Comparison of ENCODE assay signal across 26 mouse cellular contexts in the genomic region with DNA sequence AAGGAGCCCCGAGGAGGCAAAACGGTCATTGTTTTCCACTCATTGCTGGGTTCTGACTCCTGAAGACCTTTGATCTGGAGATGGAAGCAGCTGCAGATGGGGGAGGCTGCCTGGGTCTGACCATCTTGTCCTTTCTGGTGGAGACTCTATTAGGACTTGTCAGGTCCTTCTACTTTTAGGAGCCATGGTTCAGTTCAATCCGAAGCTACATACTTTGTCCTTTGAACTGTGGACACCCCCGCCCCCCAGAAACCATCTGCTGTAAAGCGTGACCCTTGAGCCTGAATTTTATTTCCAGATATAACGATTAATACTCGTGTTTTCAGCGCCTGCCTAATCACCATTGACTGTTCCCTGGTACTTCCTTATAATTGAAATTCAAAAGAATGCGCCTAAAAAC. TPM values are rescaled to one million over a fixed set of nuclear protein-coding genes. Genes with fewer than 3 reads are reported as not detected.
DNase-seq lines count a peak whose midpoint lies in the region; ATAC-seq and TF ChIP-seq lines count a peak whose summit lies in the region.
"Had no signal": no experiment of that assay in that cellular context is flagged by ENCODE, and none has a peak within 500 bp of the region (broad histone marks: within the 10 kb centered on the region; RNA-seq: fewer than 3 reads in every experiment).

No protein-coding gene starts in this region.

- no peaks in the 10 kb centered on the region for H3K27me3 ChIP-seq in kidney, embryonic 14.5 days (ENCODE audit: control insufficient read depth, insufficient read depth, low read length)
- H3K27me3 ChIP-seq in liver, adult 2 months (ENCODE audit: control insufficient read depth, insufficient read depth, low read length), result no peaks in the 10 kb centered on the region
- H3K27me3 ChIP-seq: CH12.LX; embryonic facial prominence, embryonic 12.5 days; forebrain, embryonic 12.5 days; Patski had no signal

- DNase-seq in kidney, adult 11 months, result peak; percentile 28
- peak; percentile 53 for DNase-seq in kidney, adult 9 months
- no peak for DNase-seq in kidney, postnatal 10 days
- peak; percentile 57 for DNase-seq in liver, adult 2 months (ENCODE audit: extremely low read depth, low read depth, low spot score)
- DNase-seq in liver, result no peak
- peak; percentile 45 to 46 for DNase-seq in kidney, postnatal 36 days
- no peak for DNase-seq in right cerebral cortex, postnatal 4 days
- DNase-seq: adrenal gland, adult 8-10 months; adrenal gland, postnatal 14 days; adrenal gland, postnatal 36 days; B cell, adult 2 months; cerebellum, adult 11-12 months; cerebellum, adult 2 months; cerebellum, adult 9-10 months; cerebellum, postnatal 10 days; cerebellum, postnatal 25 days had no signal

- peaks cover 17% of the 10 kb centered on the region for H3K4me1 ChIP-seq in kidney, embryonic 14.5 days (ENCODE audit: control insufficient read depth, insufficient read depth, low read length)
- peaks cover 23% of the 10 kb centered on the region for H3K4me1 ChIP-seq in liver, adult 2 months (ENCODE audit: control insufficient read depth, insufficient read depth, low read length)
- H3K4me1 ChIP-seq: forebrain, embryonic 12.5 days had no signal

- no peak overlapping the region for H3K4me2 ChIP-seq in kidney, embryonic 14.5 days (replicated peaks; ENCODE audit: low read depth, low read length)
- H3K4me2 ChIP-seq: embryonic facial prominence, embryonic 12.5 days; forebrain, embryonic 12.5 days had no signal

- H3K4me3 ChIP-seq in kidney, embryonic 14.5 days (ENCODE audit: low read length), result no peak overlapping the region
- H3K4me3 ChIP-seq in liver, adult 2 months (ENCODE audit: insufficient read depth, low read depth, low read length), result no peak overlapping the region
- H3K4me3 ChIP-seq: embryonic facial prominence, embryonic 10.5 days; embryonic facial prominence, embryonic 12.5 days; forebrain, embryonic 12.5 days had no signal

- H3K36me3 ChIP-seq in kidney, embryonic 14.5 days (ENCODE audit: control insufficient read depth, insufficient read depth, low read length), result no peaks in the 10 kb centered on the region
- H3K36me3 ChIP-seq in liver, adult 2 months (ENCODE audit: control insufficient read depth, insufficient read depth, low read length), result no peaks in the 10 kb centered on the region
- H3K36me3 ChIP-seq: embryonic facial prominence, embryonic 10.5 days; embryonic facial prominence, embryonic 12.5 days; forebrain, embryonic 12.5 days; G1E had no signal

- peaks cover 16% of the 10 kb centered on the region; the same call in 1 of the 2 replicates for H3K79me2 ChIP-seq in liver, adult 2 months (ENCODE audit: control insufficient read depth, insufficient read depth, low read length)

- 64% methylated on average over 9 of the region's 9 CpGs for WGBS in kidney, embryonic 14.5 days
- 42% methylated on average over 9 of the region's 9 CpGs for WGBS in liver, adult 2 months

- no peak for ATAC-seq in kidney, embryonic 14.5 days (ENCODE audit: low FRiP score, low TSS enrichment)
- ATAC-seq: activated CD4-positive, CD25-positive, alpha-beta regulatory T cell, adult 4 months; CD4-positive, CD25-positive, alpha-beta regulatory T cell, adult 4 months; forebrain, embryonic 14.5 days; Patski had no signal

- H3K27ac ChIP-seq in kidney, embryonic 14.5 days (ENCODE audit: low read depth, low read length), result no peak overlapping the region
- H3K27ac ChIP-seq in liver, adult 2 months (replicated peaks; ENCODE audit: insufficient read depth, low read depth, low read length), result peak overlapping the region; percentile 41
- H3K27ac ChIP-seq: embryonic facial prominence, embryonic 10.5 days; embryonic facial prominence, embryonic 12.5 days; forebrain, embryonic 12.5 days had no signal

- no peak for TF ChIP-seq POLR2A in liver, adult 2 months (IDR thresholded peaks at IDR 0.05; ENCODE audit: extremely low read depth, insufficient read depth, low read length)

- H3K9me3 ChIP-seq in kidney, embryonic 14.5 days (ENCODE audit: control insufficient read depth, low read length), result no peaks in the 10 kb centered on the region
- H3K9me3 ChIP-seq: embryonic facial prominence, embryonic 10.5 days; embryonic facial prominence, embryonic 12.5 days; forebrain, embryonic 12.5 days had no signal

- no peak overlapping the region for H3K9ac ChIP-seq in kidney, embryonic 14.5 days (ENCODE audit: low read depth, low read length)
- H3K9ac ChIP-seq in liver, adult 2 months (ENCODE audit: low read depth, low read length), result no peak overlapping the region
- H3K9ac ChIP-seq: embryonic facial prominence, embryonic 12.5 days; forebrain, embryonic 12.5 days had no signal

- TF ChIP-seq CTCF in liver, adult 2 months (IDR thresholded peaks at IDR 0.05; ENCODE audit: low read depth, low read length), result no peak

RNA-seq across cellular contexts. Expression of gene Dap, which starts 38.2 kb away (rescaled TPM):
- 87.1 and 96.9 TPM in 2 replicates for polyA plus RNA-seq in kidney, embryonic 14.5 days (2014; fragmentation: Nextera tagmentation; extraction: Ambion mirVana)
- total RNA-seq in liver, adult 2 months (2014; rRNA removed), result 53.6 and 63.8 TPM in 2 replicates
- polyA plus RNA-seq in liver, adult 2 months (2012; rRNA removed), result 156 and 257 TPM in 2 replicates

Comparison
In these comparisons a context has a peak if more than half of its experiments do, and no peak if none do; other contexts are left out.
1. DNase-seq: peak in kidney, adult 11 months (single experiment), kidney, adult 9 months (single experiment), liver, adult 2 months (single experiment) and kidney, postnatal 36 days (2 of 2); none in kidney, postnatal 10 days (single experiment), liver (single experiment) and right cerebral cortex, postnatal 4 days (single experiment).